Mouse (Mus musculus) C2C12 (cell line): ENCODE measurements around the gene Ltf.

Experiments used
- CTCF ChIP-seq: IDR thresholded peaks from one replicate; pipeline ENCODE4 v1.5.1; 2011; ENCODE audit not compliant: control insufficient read depth, insufficient read depth, insufficient read length
- FOSL1 ChIP-seq: IDR thresholded peaks from one replicate; pipeline ENCODE4 v1.8.0; 2011; ENCODE audit warnings: mild to moderate bottlenecking, low read length; ENCODE audit not compliant: poor library complexity, insufficient read depth, severe bottlenecking
- MYOG ChIP-seq: IDR thresholded peaks from one replicate; pipeline ENCODE4 v1.6.1; 2011; ENCODE audit not compliant: control insufficient read depth, insufficient read length; ENCODE audit errors: extremely low read depth
- USF1 ChIP-seq: IDR thresholded peaks from one replicate; pipeline ENCODE4 v1.6.1; 2011; ENCODE audit warnings: low read depth, mild to moderate bottlenecking, control low read depth, moderate library complexity

GRCm38 (mm10) chr9:111067052-111067451 is 48.0 kb downstream of the Ltf start:
- TF ChIP-seq MYOG, result no peak
- no peak for TF ChIP-seq CTCF
- no peak for TF ChIP-seq USF1
- no peak for TF ChIP-seq FOSL1
